Mouse (Mus musculus) limb, embryonic 13.5 days (tissue): ENCODE results near the gene Rbm15b. TPM values are rescaled to one million over a fixed set of nuclear protein-coding genes. Genes with fewer than 3 reads are reported as not detected.

Experiments
- ATAC-seq: fragments of 200-750 bp; cut with Nextera tagmentation; 2 replicates; pipeline ENCODE4 v1.8.0; 2017; ENCODE audit warnings: low read depth, moderate number of reproducible peaks, moderate TSS enrichment; ENCODE audit not compliant: low FRiP score
- H3K27ac ChIP-seq: fragments of 300-500 bp; sonication (generic); 2 replicates; pipeline ENCODE4 v1.5.1; 2015; ENCODE audit warnings: inconsistent platforms, mild to moderate bottlenecking, moderate library complexity
- H3K27me3 ChIP-seq: fragments of 300-500 bp; sonication (generic); 2 replicates; pipeline ENCODE4 v1.6.1; 2015; ENCODE audit warnings: mild to moderate bottlenecking, inconsistent platforms
- H3K36me3 ChIP-seq: fragments of 300-500 bp; sonication (generic); 2 replicates; pipeline ENCODE4 v1.6.1; 2015; ENCODE audit warnings: inconsistent platforms, mild to moderate bottlenecking, moderate library complexity
- H3K4me1 ChIP-seq: fragments of 300-500 bp; sonication (generic); 2 replicates; pipeline ENCODE4 v1.6.1; 2015; ENCODE audit warnings: inconsistent platforms
- H3K4me2 ChIP-seq: fragments of 300-500 bp; sonication (generic); replicated peaks from 2 replicates; pipeline ENCODE4 v1.6.1; 2015; ENCODE audit warnings: inconsistent platforms, mild to moderate bottlenecking, moderate library complexity
- H3K4me3 ChIP-seq: fragments of 300-500 bp; sonication (generic); 2 replicates; pipeline ENCODE4 v1.5.1; 2015; ENCODE audit warnings: moderate library complexity, mild to moderate bottlenecking, inconsistent platforms
- H3K9ac ChIP-seq: fragments of 300-500 bp; sonication (generic); 2 replicates; pipeline ENCODE4 v1.6.1; 2015; ENCODE audit warnings: mild to moderate bottlenecking, inconsistent platforms
- H3K9me3 ChIP-seq: fragments of 300-500 bp; sonication (generic); 2 replicates; pipeline ENCODE4 v1.6.1; 2016; ENCODE audit warnings: inconsistent platforms
- WGBS: fragments of 180-500 bp; shearing (Covaris S2); methylation state at CpG from one replicate; pipeline ENCODE4 v1.1.7; 2015; 5-methylcytosine and 5-hydroxymethylcytosine counted together
- polyA plus RNA-seq: library from polyadenylated mRNA; unstranded; fragments of >200 nt; fragmentation: Nextera tagmentation; extraction: Ambion mirVana; gene quantifications from 2 replicates; pipeline ENCODE4 v1.2.1, GENCODE M21; 2015

Gene Rbm15b
- 9.8 and 10.6 TPM in 2 replicates for polyA plus RNA-seq

- 2% methylated on average over 89 of the region's 101 CpGs for WGBS
- ATAC-seq, result peak; percentile 84
- Histone ChIP-seq H3K4me1 (peaks cover 74% of the 10 kb centered on the region), H3K36me3 (peaks cover 61% of the 10 kb centered on the region), H3K27me3 (no peaks in the 10 kb centered on the region), H3K27ac (peak within 1 kb of the TSS; percentile 88), H3K9me3 (no peaks in the 10 kb centered on the region), H3K9ac (peak within 1 kb of the TSS; percentile 99), H3K4me2 (peak within 1 kb of the TSS; percentile 97), H3K4me3 (peak within 1 kb of the TSS; percentile 94)
Measured at GRCm38 (mm10) chr9:106886828-106887702, at the start of gene Rbm15b. TSS of gene Rbm15b (minus strand) at chr9:106887428.

- 86% methylated on average over 1 of the region's 1 CpGs for WGBS
- ATAC-seq, result no peak
- Histone ChIP-seq H3K9ac (no peak overlapping the region), H3K27me3 (no peaks in the 10 kb centered on the region), H3K4me2 (no peak overlapping the region), H3K9me3 (no peaks in the 10 kb centered on the region), H3K4me1 (no peaks in the 10 kb centered on the region), H3K4me3 (no peak overlapping the region), H3K36me3 (no peaks in the 10 kb centered on the region), H3K27ac (no peak overlapping the region)
Measured at GRCm38 (mm10) chr9:106934998-106935397, 47.8 kb upstream of the Rbm15b start.

GRCm38 (mm10) chr9:106914878-106915277 lies 27.6 kb upstream of the Rbm15b start:
- no peaks in the 10 kb centered on the region for H3K36me3 ChIP-seq
- H3K4me3 ChIP-seq, result no peak overlapping the region
- no peaks in the 10 kb centered on the region for H3K27me3 ChIP-seq
- H3K9me3 ChIP-seq, result no peaks in the 10 kb centered on the region
- no peak for ATAC-seq
- WGBS, result 84% methylated on average over 6 of the region's 6 CpGs
- H3K27ac ChIP-seq, result no peak overlapping the region
- no peak overlapping the region for H3K9ac ChIP-seq
- no peak overlapping the region for H3K4me2 ChIP-seq
- H3K4me1 ChIP-seq, result no peaks in the 10 kb centered on the region

GRCm38 (mm10) chr9:106913759-106914158 lies 26.5 kb upstream of the Rbm15b start:
- Histone ChIP-seq H3K9ac (no peak overlapping the region), H3K4me2 (no peak overlapping the region), H3K27ac (no peak overlapping the region), H3K4me3 (no peak overlapping the region), H3K4me1 (peaks cover 6% of the 10 kb centered on the region; the same call in 1 of the 2 replicates), H3K27me3 (no peaks in the 10 kb centered on the region), H3K9me3 (no peaks in the 10 kb centered on the region), H3K36me3 (no peaks in the 10 kb centered on the region)
- WGBS, result 9% methylated on average over 1 of the region's 1 CpGs
- no peak for ATAC-seq

- 85% methylated on average over 1 of the region's 1 CpGs for WGBS
- peaks cover 9% of the 10 kb centered on the region; the same call in 1 of the 2 replicates for H3K4me1 ChIP-seq
- no peaks in the 10 kb centered on the region for H3K27me3 ChIP-seq
- H3K4me2 ChIP-seq, result no peak overlapping the region
- no peaks in the 10 kb centered on the region for H3K36me3 ChIP-seq
- no peak overlapping the region for H3K4me3 ChIP-seq
- H3K9ac ChIP-seq, result no peak overlapping the region
- H3K27ac ChIP-seq, result no peak overlapping the region
- ATAC-seq, result no peak
- no peaks in the 10 kb centered on the region for H3K9me3 ChIP-seq
Measured at GRCm38 (mm10) chr9:106911624-106912023, 24.4 kb upstream of the Rbm15b start.

GRCm38 (mm10) chr9:106908715-106909114 lies 21.5 kb upstream of the Rbm15b start:
- 16% methylated on average over 5 of the region's 5 CpGs for WGBS
- ATAC-seq, result peak; percentile 72
- no peaks in the 10 kb centered on the region for H3K36me3 ChIP-seq
- peak overlapping the region; percentile 33; the same call in 1 of the 2 replicates for H3K27ac ChIP-seq
- H3K4me2 ChIP-seq, result no peak overlapping the region
- H3K9me3 ChIP-seq, result no peaks in the 10 kb centered on the region
- peaks cover 9% of the 10 kb centered on the region; the same call in 1 of the 2 replicates for H3K4me1 ChIP-seq
- H3K4me3 ChIP-seq, result no peak overlapping the region
- H3K9ac ChIP-seq, result no peak overlapping the region
- H3K27me3 ChIP-seq, result no peaks in the 10 kb centered on the region

GRCm38 (mm10) chr9:106908174-106908573 lies 20.9 kb upstream of the Rbm15b start:
- H3K4me1 ChIP-seq, result peaks cover 9% of the 10 kb centered on the region; the same call in 1 of the 2 replicates
- H3K9me3 ChIP-seq, result no peaks in the 10 kb centered on the region
- no peaks in the 10 kb centered on the region for H3K27me3 ChIP-seq
- H3K4me3 ChIP-seq, result no peak overlapping the region
- no peak overlapping the region for H3K27ac ChIP-seq
- H3K9ac ChIP-seq, result no peak overlapping the region
- no peak for ATAC-seq
- no peak overlapping the region for H3K4me2 ChIP-seq
- H3K36me3 ChIP-seq, result no peaks in the 10 kb centered on the region
- WGBS, result 77% methylated on average over 3 of the region's 3 CpGs

- Histone ChIP-seq H3K4me3 (no peak overlapping the region), H3K9ac (no peak overlapping the region), H3K36me3 (no peaks in the 10 kb centered on the region), H3K27ac (no peak overlapping the region), H3K27me3 (no peaks in the 10 kb centered on the region), H3K4me2 (no peak overlapping the region), H3K9me3 (no peaks in the 10 kb centered on the region), H3K4me1 (peaks cover 9% of the 10 kb centered on the region; the same call in 1 of the 2 replicates)
- no peak for ATAC-seq
- WGBS, result 88% methylated on average over 8 of the region's 8 CpGs
Measured at GRCm38 (mm10) chr9:106906597-106906996, 19.4 kb upstream of the Rbm15b start.

GRCm38 (mm10) chr9:106903791-106904134 lies 16.5 kb upstream of the Rbm15b start:
- H3K9me3 ChIP-seq, result no peaks in the 10 kb centered on the region
- no peaks in the 10 kb centered on the region for H3K36me3 ChIP-seq
- no peak overlapping the region for H3K27ac ChIP-seq
- H3K4me2 ChIP-seq, result no peak overlapping the region
- no peaks in the 10 kb centered on the region for H3K27me3 ChIP-seq
- peaks cover 3% of the 10 kb centered on the region; the same call in 1 of the 2 replicates for H3K4me1 ChIP-seq
- no peak for ATAC-seq
- H3K4me3 ChIP-seq, result no peak overlapping the region
- no peak overlapping the region for H3K9ac ChIP-seq
- WGBS, result 7% methylated on average over 1 of the region's 1 CpGs

GRCm38 (mm10) chr9:106903099-106903790 lies 16.0 kb upstream of the Rbm15b start:
- Histone ChIP-seq H3K9ac (no peak overlapping the region), H3K27ac (no peak overlapping the region), H3K4me1 (no peaks in the 10 kb centered on the region), H3K9me3 (no peaks in the 10 kb centered on the region), H3K4me3 (no peak overlapping the region), H3K36me3 (no peaks in the 10 kb centered on the region), H3K4me2 (no peak overlapping the region), H3K27me3 (no peaks in the 10 kb centered on the region)
- whole genome bisulfite sequencing, result 77% methylated on average over 4 of the region's 4 CpGs
- no peak for ATAC-seq

GRCm38 (mm10) chr9:106901596-106901995 lies 14.4 kb upstream of the Rbm15b start:
- Histone ChIP-seq H3K4me1 (no peaks in the 10 kb centered on the region), H3K9me3 (no peaks in the 10 kb centered on the region), H3K4me2 (no peak overlapping the region), H3K27me3 (no peaks in the 10 kb centered on the region), H3K4me3 (no peak overlapping the region), H3K36me3 (no peaks in the 10 kb centered on the region), H3K27ac (no peak overlapping the region), H3K9ac (no peak overlapping the region)
- 91% methylated on average over 7 of the region's 7 CpGs for WGBS
- no peak for ATAC-seq

GRCm38 (mm10) chr9:106898901-106899300 lies 11.7 kb upstream of the Rbm15b start:
- Histone ChIP-seq H3K27ac (no peak overlapping the region), H3K4me3 (no peak overlapping the region), H3K36me3 (no peaks in the 10 kb centered on the region), H3K4me1 (no peaks in the 10 kb centered on the region), H3K9me3 (no peaks in the 10 kb centered on the region), H3K4me2 (no peak overlapping the region), H3K9ac (no peak overlapping the region), H3K27me3 (no peaks in the 10 kb centered on the region)
- 67% methylated on average over 1 of the region's 1 CpGs for WGBS
- no peak for ATAC-seq
